Mouse (Mus musculus) liver, adult 2 months (tissue): ENCODE results near the gene Pspn. TPM values are rescaled to one million over a fixed set of nuclear protein-coding genes. Genes with fewer than 3 reads are reported as not detected.
A peak's percentile ranks its signal among the peaks of the same experiment; 100 is the strongest.

ENCODE experiments used
- DNase-seq: peaks from one replicate; pipeline ENCODE4 v3.0.0-alpha.2; 2011; ENCODE audit warnings: low read depth, low spot score; ENCODE audit errors: extremely low read depth
- H3K27ac ChIP-seq: fragments of 200-500 bp; replicated peaks from 2 replicates; pipeline ENCODE4 v1.5.1; 2012; ENCODE audit warnings: low read depth, mild to moderate bottlenecking, control low read depth, inconsistent platforms, low read length; ENCODE audit not compliant: insufficient read depth
- H3K27me3 ChIP-seq: fragments of 200-500 bp; 2 replicates; pipeline ENCODE4 v1.6.1; 2012; ENCODE audit warnings: mild to moderate bottlenecking, moderate library complexity, low read length, inconsistent platforms; ENCODE audit not compliant: control insufficient read depth, insufficient read depth
- H3K36me3 ChIP-seq: fragments of 200-500 bp; 2 replicates; pipeline ENCODE4 v1.6.1; 2012; ENCODE audit warnings: low read length, inconsistent platforms; ENCODE audit not compliant: control insufficient read depth, insufficient read depth
- H3K4me1 ChIP-seq: fragments of 200-500 bp; 2 replicates; pipeline ENCODE4 v1.6.1; 2011; ENCODE audit warnings: low read length; ENCODE audit not compliant: control insufficient read depth, insufficient read depth
- H3K4me3 ChIP-seq: fragments of 200-500 bp; 2 replicates; pipeline ENCODE4 v1.5.1; 2011; ENCODE audit warnings: low read depth, mild to moderate bottlenecking, control low read depth, low read length, moderate library complexity; ENCODE audit not compliant: insufficient read depth
- H3K79me2 ChIP-seq: fragments of 200-500 bp; 2 replicates; pipeline ENCODE4 v1.6.1; 2012; ENCODE audit warnings: inconsistent platforms, mild to moderate bottlenecking, low read length, moderate library complexity; ENCODE audit not compliant: control insufficient read depth, insufficient read depth
- H3K9ac ChIP-seq: fragments of 200-500 bp; 2 replicates; pipeline ENCODE4 v1.6.1; 2012; ENCODE audit warnings: low read depth, mild to moderate bottlenecking, control low read depth, inconsistent platforms, low read length
- CTCF ChIP-seq: fragments of 200-500 bp; IDR thresholded peaks from 2 replicates; pipeline ENCODE4 v1.5.1; 2011; ENCODE audit warnings: low read depth, low read length, control low read depth
- POLR2A ChIP-seq: fragments of 200-500 bp; IDR thresholded peaks from 2 replicates; pipeline ENCODE4 v1.6.1; 2011; ENCODE audit warnings: low read length, control low read depth; ENCODE audit not compliant: insufficient read depth; ENCODE audit errors: extremely low read depth
- WGBS: fragments of 180-500 bp; shearing (Covaris S2); methylation state at CpG from one replicate; pipeline ENCODE4 v1.1.7; 2018; 5-methylcytosine and 5-hydroxymethylcytosine counted together
- polyA plus RNA-seq: library from polyadenylated mRNA; depleted of rRNA; stranded (reverse); fragments of >200 nt; gene quantifications from 2 replicates; pipeline ENCODE4 v1.2.3, GENCODE M21; 2012; rRNA removed
- total RNA-seq: library from RNA; depleted of rRNA; stranded (reverse); fragments of >200 nt; gene quantifications from 2 replicates; pipeline ENCODE4 v1.2.3, GENCODE M21; 2014; rRNA removed

Pspn gene
- total and polyA plus RNA-seq, 2 experiments: not detected

GRCm38 (mm10) chr17:56954871-56955270, 44.9 kb downstream of the Pspn start:
- H3K79me2 ChIP-seq: no peaks in the 10 kb centered on the region
- DNase-seq: no peak
- H3K27ac ChIP-seq: no peak overlapping the region
- H3K36me3 ChIP-seq: no peaks in the 10 kb centered on the region
- no peak overlapping the region for H3K4me3 ChIP-seq
- no peaks in the 10 kb centered on the region for H3K4me1 ChIP-seq
- H3K27me3 ChIP-seq: no peaks in the 10 kb centered on the region
- 84% methylated on average over 7 of the region's 7 CpGs for WGBS
- TF ChIP-seq POLR2A (no peak), CTCF (no peak)
- H3K9ac ChIP-seq: no peak overlapping the region

GRCm38 (mm10) chr17:56952639-56953038, 47.2 kb downstream of the Pspn start:
- DNase-seq: no peak
- WGBS: 37% methylated on average over 1 of the region's 1 CpGs
- TF ChIP-seq CTCF: no peak
- no peak for TF ChIP-seq POLR2A
- no peaks in the 10 kb centered on the region for H3K4me1 ChIP-seq
- no peaks in the 10 kb centered on the region for H3K36me3 ChIP-seq
- H3K4me3 ChIP-seq: no peak overlapping the region
- H3K27me3 ChIP-seq: 0 out of 2 replicates have a peak, but pooled peaks cover 2% of the 10 kb centered on the region
- no peaks in the 10 kb centered on the region for H3K79me2 ChIP-seq
- no peak overlapping the region for H3K27ac ChIP-seq
- H3K9ac ChIP-seq: no peak overlapping the region

GRCm38 (mm10) chr17:56950915-56951314, 48.9 kb downstream of the Pspn start:
- TF ChIP-seq CTCF: peak; percentile 96
- TF ChIP-seq POLR2A: no peak
- Histone ChIP-seq H3K27me3 (peaks cover 2% of the 10 kb centered on the region; the same call in 1 of the 2 replicates), H3K36me3 (no peaks in the 10 kb centered on the region), H3K27ac (no peak overlapping the region), H3K9ac (no peak overlapping the region), H3K79me2 (no peaks in the 10 kb centered on the region), H3K4me1 (no peaks in the 10 kb centered on the region), H3K4me3 (no peak overlapping the region)
- 20% methylated on average over 3 of the region's 3 CpGs for WGBS
- peak; percentile 49 for DNase-seq

Other genes starting within 250 kb of the Pspn start
- 0.83 and 1.3 TPM in 2 replicates for gene Nrtn, start 242.5 kb downstream of the Pspn start, total RNA-seq
- gene Nrtn, start 242.5 kb downstream of the Pspn start, polyA plus RNA-seq: 1.9 and 3.6 TPM in 2 replicates
- gene Dus3l, start 235.3 kb downstream of the Pspn start, total RNA-seq: 7.2 and 11.9 TPM in 2 replicates
- 19.7 and 25.7 TPM in 2 replicates for gene Dus3l, start 235.3 kb downstream of the Pspn start, polyA plus RNA-seq
- gene Prr22, start 229.8 kb downstream of the Pspn start, total RNA-seq: 0.18 TPM in 1 of 2 replicates, not detected in the other
- gene Prr22, start 229.8 kb downstream of the Pspn start, polyA plus RNA-seq: 0.85 and 1.5 TPM in 2 replicates
- gene Rfx2, start 169.0 kb downstream of the Pspn start, total RNA-seq: 0.18 and 0.54 TPM in 2 replicates
- gene Rfx2, start 169.0 kb downstream of the Pspn start, polyA plus RNA-seq: 0.87 and 1.0 TPM in 2 replicates
- gene Acsbg2, start 125.6 kb downstream of the Pspn start, total RNA-seq: not detected in 2 replicates
- not detected in 2 replicates for gene Acsbg2, start 125.6 kb downstream of the Pspn start, polyA plus RNA-seq
- gene 1700061G19Rik, start 124.5 kb downstream of the Pspn start, total RNA-seq: not detected in 2 replicates
- 0.02 TPM in 1 of 2 replicates, not detected in the other for gene 1700061G19Rik, start 124.5 kb downstream of the Pspn start, polyA plus RNA-seq
- 3.0 and 4.4 TPM in 2 replicates for gene Mllt1, start 64.6 kb downstream of the Pspn start, total RNA-seq
- gene Mllt1, start 64.6 kb downstream of the Pspn start, polyA plus RNA-seq: 19.4 and 22.7 TPM in 2 replicates
- gene Acer1, start 17.9 kb downstream of the Pspn start, total RNA-seq: not detected in 2 replicates
- not detected in 2 replicates for gene Acer1, start 17.9 kb downstream of the Pspn start, polyA plus RNA-seq
- gene Clpp, start 9.7 kb downstream of the Pspn start, total RNA-seq: 75.6 and 93.8 TPM in 2 replicates
- gene Clpp, start 9.7 kb downstream of the Pspn start, polyA plus RNA-seq: 174 and 184 TPM in 2 replicates
- 23.2 and 24.4 TPM in 2 replicates for gene Alkbh7, start 2.7 kb downstream of the Pspn start, total RNA-seq
- 42.0 and 51.1 TPM in 2 replicates for gene Alkbh7, start 2.7 kb downstream of the Pspn start, polyA plus RNA-seq
- 10.9 and 11.9 TPM in 2 replicates for gene Gtf2f1, start 11.3 kb upstream of the Pspn start, total RNA-seq
- gene Gtf2f1, start 11.3 kb upstream of the Pspn start, polyA plus RNA-seq: 10.4 and 10.6 TPM in 2 replicates
- not detected in 2 replicates for gene Gm17949, start 11.5 kb upstream of the Pspn start, total RNA-seq
- gene Gm17949, start 11.5 kb upstream of the Pspn start, polyA plus RNA-seq: not detected in 2 replicates
- 7.6 and 15.6 TPM in 2 replicates for gene Khsrp, start 31.5 kb upstream of the Pspn start, total RNA-seq
- 30.3 and 38.9 TPM in 2 replicates for gene Khsrp, start 31.5 kb upstream of the Pspn start, polyA plus RNA-seq
- gene Slc25a41, start 41.6 kb upstream of the Pspn start, total RNA-seq: not detected in 2 replicates
- not detected in 2 replicates for gene Slc25a41, start 41.6 kb upstream of the Pspn start, polyA plus RNA-seq
- gene Crb3, start 59.1 kb upstream of the Pspn start, total RNA-seq: 21.9 and 27.7 TPM in 2 replicates
- gene Crb3, start 59.1 kb upstream of the Pspn start, polyA plus RNA-seq: 45.6 and 57.7 TPM in 2 replicates
- 54.9 and 94.6 TPM in 2 replicates for gene Slc25a23, start 59.8 kb upstream of the Pspn start, total RNA-seq
- 212 and 255 TPM in 2 replicates for gene Slc25a23, start 59.8 kb upstream of the Pspn start, polyA plus RNA-seq
- gene Dennd1c, start 78.5 kb upstream of the Pspn start, total RNA-seq: 0.54 and 0.92 TPM in 2 replicates
- 1.2 and 1.6 TPM in 2 replicates for gene Dennd1c, start 78.5 kb upstream of the Pspn start, polyA plus RNA-seq
- 0.18 and 0.27 TPM in 2 replicates for gene Tubb4a, start 87.8 kb upstream of the Pspn start, total RNA-seq
- 0.16 and 0.24 TPM in 2 replicates for gene Tubb4a, start 87.8 kb upstream of the Pspn start, polyA plus RNA-seq
- gene Tnfsf9, start 105.3 kb upstream of the Pspn start, total RNA-seq: 0.18 and 0.54 TPM in 2 replicates
- gene Tnfsf9, start 105.3 kb upstream of the Pspn start, polyA plus RNA-seq: 0.09 and 0.15 TPM in 2 replicates
- 1.0 TPM in 1 of 2 replicates, not detected in the other for gene Cd70, start 149.8 kb upstream of the Pspn start, total RNA-seq
- not detected in 2 replicates for gene Cd70, start 149.8 kb upstream of the Pspn start, polyA plus RNA-seq
- gene Tnfsf14, start 194.2 kb upstream of the Pspn start, total RNA-seq: 0.27 and 0.28 TPM in 2 replicates
- 0.42 and 0.75 TPM in 2 replicates for gene Tnfsf14, start 194.2 kb upstream of the Pspn start, polyA plus RNA-seq
- gene C3, start 228.1 kb upstream of the Pspn start, total RNA-seq: 5,384 and 7,708 TPM in 2 replicates
- gene C3, start 228.1 kb upstream of the Pspn start, polyA plus RNA-seq: 3,773 and 3,833 TPM in 2 replicates
- gene Gpr108, start 248.4 kb upstream of the Pspn start, total RNA-seq: 10.7 and 11.7 TPM in 2 replicates
- gene Gpr108, start 248.4 kb upstream of the Pspn start, polyA plus RNA-seq: 19.3 and 23.7 TPM in 2 replicates
- 4.6 and 5.1 TPM in 2 replicates for gene Trip10, start 249.4 kb upstream of the Pspn start, total RNA-seq
- gene Trip10, start 249.4 kb upstream of the Pspn start, polyA plus RNA-seq: 4.8 and 7.2 TPM in 2 replicates